Comparison of ENCODE assay signal across 9 mouse cellular contexts in genomic region chr9:102719936-102720566, GRCm38 (mm10). TPM values are rescaled to one million over a fixed set of nuclear protein-coding genes. Genes with fewer than 3 reads are reported as not detected.
DNase-seq lines count a peak whose midpoint lies in the region; ATAC-seq and TF ChIP-seq lines count a peak whose summit lies in the region.
"Had no signal": no experiment of that assay in that cellular context is flagged by ENCODE, and none has a peak within 500 bp of the region (broad histone marks: within the 10 kb centered on the region; RNA-seq: fewer than 3 reads in every experiment).

No protein-coding gene starts in this region.

- no peaks in the 10 kb centered on the region for H3K9me3 ChIP-seq in hindbrain, embryonic 15.5 days
- H3K9me3 ChIP-seq in liver, postnatal 0 days (ENCODE audit: low read length): no peaks in the 10 kb centered on the region

- H3K4me2 ChIP-seq in hindbrain, embryonic 15.5 days: peak overlapping the region; percentile 78
- peak overlapping the region; percentile 81 for H3K4me2 ChIP-seq in liver, postnatal 0 days (ENCODE audit: low read depth, low read length)

- 46% methylated on average over 17 of the region's 17 CpGs for WGBS in hindbrain, embryonic 15.5 days
- WGBS in liver, postnatal 0 days (ENCODE audit: insufficient replicate concordance): 72% methylated on average over 17 of the region's 17 CpGs
- 93% methylated on average over 17 of the region's 17 CpGs for WGBS in thymus, adult 2 months

- no peak overlapping the region; the same call in none of the 2 replicates for H3K27ac ChIP-seq in cortical plate, adult 2 months (ENCODE audit: insufficient read depth, low read length)
- H3K27ac ChIP-seq in hindbrain, embryonic 15.5 days (replicated peaks): peak overlapping the region; percentile 96
- peak overlapping the region; percentile 51; the same call in 1 of the 2 replicates for H3K27ac ChIP-seq in liver, postnatal 0 days (ENCODE audit: low read depth)
- no peak overlapping the region for H3K27ac ChIP-seq in thymus, adult 2 months (ENCODE audit: control insufficient read depth, insufficient read depth, low read length)

- H3K9ac ChIP-seq in hindbrain, embryonic 15.5 days: peak overlapping the region; percentile 96
- peak overlapping the region; percentile 81 for H3K9ac ChIP-seq in liver, postnatal 0 days (replicated peaks)

- no peaks in the 10 kb centered on the region for H3K27me3 ChIP-seq in hindbrain, embryonic 15.5 days
- H3K27me3 ChIP-seq in liver, postnatal 0 days (ENCODE audit: insufficient read depth, low read length): peaks cover 12% of the 10 kb centered on the region; the same call in 1 of the 2 replicates
- peaks cover 9% of the 10 kb centered on the region; the same call in 1 of the 2 replicates for H3K27me3 ChIP-seq in thymus, adult 2 months (ENCODE audit: control insufficient read depth, insufficient read depth, low read length)

- H3K36me3 ChIP-seq in hindbrain, embryonic 15.5 days: peaks cover 25% of the 10 kb centered on the region
- H3K36me3 ChIP-seq in liver, postnatal 0 days (replicated peaks; ENCODE audit: insufficient read depth, low read length): peaks cover 30% of the 10 kb centered on the region
- H3K36me3 ChIP-seq in thymus, adult 2 months (ENCODE audit: control insufficient read depth, insufficient read depth, low read length): no peaks in the 10 kb centered on the region

- H3K4me3 ChIP-seq in cortical plate, adult 2 months (ENCODE audit: insufficient read depth, low read length): peak overlapping the region; percentile 26
- peak overlapping the region; percentile 81 for H3K4me3 ChIP-seq in hindbrain, embryonic 15.5 days
- H3K4me3 ChIP-seq in liver, postnatal 0 days (ENCODE audit: low read depth, low read length): peak overlapping the region; percentile 61
- H3K4me3 ChIP-seq in thymus, adult 2 months (ENCODE audit: control insufficient read depth, insufficient read depth, low read length): no peak overlapping the region; the same call in 1 of the 2 replicates
- H3K4me3 ChIP-seq: erythroblast, embryonic 14.5 days had no signal

- ATAC-seq in hindbrain, embryonic 15.5 days (ENCODE audit: low FRiP score, low read depth): no peak
- no peak for ATAC-seq in liver, postnatal 0 days
- no peak for ATAC-seq in activated CD4-positive, CD25-positive, alpha-beta regulatory T cell, adult 4 months

- DNase-seq in adrenal gland, postnatal 14 days: peak; percentile 37
- DNase-seq in adrenal gland, adult 8-10 months: no peak
- DNase-seq in liver, postnatal 0 days: no peak
- DNase-seq in thymus, adult 2 months: no peak
- DNase-seq in gastrocnemius, postnatal 4 days (ENCODE audit: low spot score in 2 of 2): no peak

- no peak for TF ChIP-seq EP300 in liver, postnatal 0 days (IDR thresholded peaks at IDR 0.05; ENCODE audit: low read depth)

- no peak for TF ChIP-seq POLR2A in cortical plate, adult 2 months (IDR thresholded peaks at IDR 0.05; ENCODE audit: extremely low read depth, insufficient read depth, low read length)
- no peak for TF ChIP-seq POLR2A in thymus, adult 2 months (IDR thresholded peaks at IDR 0.05; ENCODE audit: control insufficient read depth, extremely low read depth, insufficient read depth, low read length, poor library complexity)

- TF ChIP-seq CTCF in cortical plate, adult 2 months (IDR thresholded peaks at IDR 0.05; ENCODE audit: extremely low read depth, insufficient read depth, low read length): no peak
- no peak for TF ChIP-seq CTCF in liver, postnatal 0 days (IDR thresholded peaks at IDR 0.05; ENCODE audit: low read depth)
- no peak for TF ChIP-seq CTCF in thymus, adult 2 months (IDR thresholded peaks at IDR 0.05; ENCODE audit: borderline replicate concordance, control insufficient read depth, extremely low read depth, insufficient read depth, low read length, poor library complexity)

- H3K4me1 ChIP-seq in cortical plate, adult 2 months (ENCODE audit: control insufficient read depth, insufficient read depth, low read length): 0 out of 2 replicates have a peak, but pooled peaks cover 1% of the 10 kb centered on the region
- H3K4me1 ChIP-seq in hindbrain, embryonic 15.5 days (replicated peaks): peaks cover 70% of the 10 kb centered on the region
- H3K4me1 ChIP-seq in liver, postnatal 0 days (ENCODE audit: insufficient read depth): peaks cover 66% of the 10 kb centered on the region
- no peaks in the 10 kb centered on the region for H3K4me1 ChIP-seq in thymus, adult 2 months (replicated peaks; ENCODE audit: control insufficient read depth, insufficient read depth, low read length)

RNA-seq across cellular contexts. Expression of gene Amotl2, which starts 3.6 kb away (rescaled TPM):
- total RNA-seq in adrenal gland, postnatal 14 days (2021): 160 and 219 TPM in 2 replicates
- 100 to 1,000 TPM in 2 of 4 experiments, 10 to 100 TPM in 2; 77.4 to 388 (median 110) TPM for total RNA-seq in adrenal gland, adult 8-10 months (2022)
- 13.3 and 16.1 TPM in 2 replicates for polyA plus RNA-seq in cortical plate, adult 2 months (2012; rRNA removed)
- polyA plus RNA-seq in hindbrain, embryonic 15.5 days (2015; fragmentation: Nextera tagmentation; extraction: Ambion mirVana): 66.0 and 71.3 TPM in 2 replicates
- polyA plus RNA-seq in liver, postnatal 0 days (2015; fragmentation: Nextera tagmentation; extraction: Ambion mirVana): 5.7 and 6.5 TPM in 2 replicates
- not detected for polyA plus RNA-seq in activated CD4-positive, CD25-positive, alpha-beta regulatory T cell, adult 4 months (2017; shearing (Covaris generic))
- polyA plus RNA-seq in thymus, adult 2 months (2012; rRNA removed): 6.7 and 7.2 TPM in 2 replicates
- total RNA-seq in gastrocnemius, postnatal 4 days (2021): 10 to 100 TPM; 58.1 to 61.2 TPM

Comparison
In these comparisons a context has a peak if more than half of its experiments do, and no peak if none do; other contexts are left out.
1. H3K27ac ChIP-seq: peak in hindbrain, embryonic 15.5 days (single experiment) and liver, postnatal 0 days (single experiment); none in cortical plate, adult 2 months (single experiment) and thymus, adult 2 months (single experiment).